Mouse (Mus musculus): Measurements from ENCODE around the gene Rhox10.
"Not testable (repeated sequence)": the region's sequence is repeated elsewhere in the genome, so short reads cannot be mapped to it uniquely, and the experiment has no call there.

Gene Rhox10

DNA sequence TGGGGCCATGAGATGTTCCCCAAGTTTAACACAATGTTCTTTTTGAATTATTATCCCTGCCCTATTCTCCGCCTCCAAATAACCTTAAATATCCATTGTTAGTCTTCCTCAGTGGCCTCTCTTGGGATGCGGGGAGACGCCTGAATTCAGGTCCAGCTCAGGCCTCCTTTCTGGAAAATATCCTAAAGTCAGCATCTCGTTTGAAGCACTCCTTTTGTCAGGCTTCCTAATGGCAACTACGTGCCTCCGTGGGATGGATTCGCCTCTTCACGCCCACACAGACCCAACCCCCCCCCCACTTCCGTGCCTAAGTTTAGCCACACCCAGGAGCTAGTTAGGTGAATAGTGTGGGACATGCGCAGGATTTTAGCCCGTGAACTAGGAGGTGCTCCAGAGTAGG, at the start of gene Rhox10:
Gene Rhox10 (plus strand): TSS at position 301 of the 400 bp plus-strand sequence.
- in situ Hi-C loops (cut with MboI; ENCODE audit: low pct_unique_long_range_greater_than_20kb in 1 of 2, low sequenced_read_pairs in 2 of 2, unreplicated experiment in 1 of 2), result no loop called here

DNA sequence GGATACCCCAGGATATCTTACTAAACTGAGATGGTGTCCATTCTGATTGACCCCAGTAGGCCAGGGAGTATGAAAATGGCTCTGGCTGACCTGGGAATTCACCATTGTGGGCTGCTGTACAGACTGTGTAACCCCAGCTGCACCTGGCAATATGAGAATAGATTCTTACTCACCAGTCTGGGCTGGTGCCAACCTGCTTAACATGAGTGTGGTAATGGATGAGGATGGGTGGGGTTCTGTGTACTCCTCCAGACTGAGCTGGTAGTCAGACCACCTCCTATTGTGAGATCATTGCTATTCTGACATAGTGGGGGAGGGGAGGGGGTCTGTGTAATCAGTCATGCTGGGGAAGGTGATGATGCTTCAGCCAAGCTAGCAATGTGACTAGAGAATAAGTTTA, 47.7 kb upstream of the Rhox10 start, which contains the start of gene Btg1-ps1:
Gene Btg1-ps1 (minus strand): TSS at position 219 of the 400 bp plus-strand sequence.
- in situ Hi-C loops (cut with MboI; ENCODE audit: low pct_unique_long_range_greater_than_20kb in 1 of 2, low sequenced_read_pairs in 2 of 2, unreplicated experiment in 1 of 2), result not testable (repeated sequence)

DNA sequence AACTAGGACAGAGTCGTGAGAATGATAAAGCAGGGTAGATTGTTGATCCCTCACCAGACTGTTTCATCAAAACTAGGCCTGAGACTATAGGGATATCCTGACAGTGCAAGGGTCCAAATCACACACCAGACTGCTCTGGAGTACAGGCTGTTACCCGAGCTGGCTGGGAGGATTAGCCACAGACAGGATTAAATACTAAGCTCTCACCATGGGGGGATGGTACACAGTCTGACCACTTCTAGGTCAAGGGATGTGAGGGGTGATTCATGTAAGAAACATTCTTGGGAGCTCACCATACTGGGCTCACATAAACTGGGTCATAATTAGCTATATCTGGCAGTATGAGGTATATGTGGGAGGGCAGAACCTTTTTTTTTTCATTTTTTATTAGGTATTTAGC, 32.4 kb upstream of the Rhox10 start:
- in situ Hi-C loops (cut with MboI; ENCODE audit: low pct_unique_long_range_greater_than_20kb in 1 of 2, low sequenced_read_pairs in 2 of 2, unreplicated experiment in 1 of 2), result no loop called here

DNA sequence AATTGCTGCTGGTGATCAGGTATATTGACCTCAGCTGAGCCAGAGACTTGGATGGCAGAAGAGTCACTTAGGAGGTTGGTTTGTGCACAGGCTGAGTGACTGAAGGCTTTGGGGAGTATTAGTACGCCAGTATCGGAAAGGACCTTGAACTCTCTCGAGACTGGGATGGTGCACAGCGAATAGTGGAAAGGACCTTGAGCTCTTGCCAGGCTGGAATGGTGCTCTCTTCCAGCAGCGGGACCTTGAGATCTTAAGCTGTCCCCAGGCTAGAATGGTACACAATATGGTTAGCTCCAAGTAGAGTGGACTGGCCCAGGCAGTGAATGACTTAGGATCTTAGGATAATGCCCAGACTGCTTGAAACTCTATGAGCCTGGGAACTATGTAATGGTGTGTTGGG, 26.6 kb upstream of the Rhox10 start:
- in situ Hi-C loops (cut with MboI; ENCODE audit: low pct_unique_long_range_greater_than_20kb in 1 of 2, low sequenced_read_pairs in 2 of 2, unreplicated experiment in 1 of 2), result no loop called here

DNA sequence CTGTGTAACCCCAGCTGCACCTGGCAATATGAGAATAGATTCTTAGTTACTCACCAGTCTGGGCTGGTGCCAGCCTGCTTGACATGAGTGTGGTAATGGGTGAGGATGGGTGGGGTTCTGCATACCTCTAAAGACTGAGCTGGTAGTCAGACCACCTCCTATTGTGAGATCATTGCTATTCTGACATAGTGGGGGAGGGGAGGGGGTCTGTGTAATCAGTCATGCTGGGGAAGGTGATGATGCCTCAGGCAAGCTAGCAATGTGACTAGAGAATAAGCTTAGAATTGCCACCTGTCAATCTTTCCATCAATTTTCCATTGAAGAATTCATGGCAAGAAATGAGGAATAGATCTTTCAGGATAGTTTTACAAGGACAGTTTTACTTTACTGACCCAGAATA, 23.3 kb upstream of the Rhox10 start, which contains the start of gene Btg1-ps2:
Gene Btg1-ps2 (minus strand): TSS at position 101 of the 400 bp plus-strand sequence.
- in situ Hi-C loops (cut with MboI; ENCODE audit: low pct_unique_long_range_greater_than_20kb in 1 of 2, low sequenced_read_pairs in 2 of 2, unreplicated experiment in 1 of 2), result not testable (repeated sequence)

DNA sequence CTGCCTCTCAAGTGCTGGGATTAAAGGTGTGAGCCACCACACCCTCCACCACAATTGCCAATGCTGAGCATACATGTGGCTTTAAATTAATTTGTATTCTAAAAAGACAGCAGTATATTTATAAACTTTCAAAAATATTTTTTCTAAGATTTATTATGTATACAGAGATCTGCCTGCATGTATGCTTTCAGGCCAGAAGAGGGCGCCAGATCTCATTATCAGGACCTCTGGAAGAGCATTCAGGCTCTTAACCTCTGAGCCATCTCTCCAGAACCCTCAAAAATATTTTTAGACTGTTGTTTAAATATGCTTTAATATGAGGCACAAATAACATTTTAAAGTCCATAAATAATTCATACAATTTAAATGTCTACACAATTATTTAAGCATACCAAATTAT, 4.7 kb upstream of the Rhox10 start:
- in situ Hi-C loops (cut with MboI; ENCODE audit: low pct_unique_long_range_greater_than_20kb in 1 of 2, low sequenced_read_pairs in 2 of 2, unreplicated experiment in 1 of 2), result no loop called here

DNA sequence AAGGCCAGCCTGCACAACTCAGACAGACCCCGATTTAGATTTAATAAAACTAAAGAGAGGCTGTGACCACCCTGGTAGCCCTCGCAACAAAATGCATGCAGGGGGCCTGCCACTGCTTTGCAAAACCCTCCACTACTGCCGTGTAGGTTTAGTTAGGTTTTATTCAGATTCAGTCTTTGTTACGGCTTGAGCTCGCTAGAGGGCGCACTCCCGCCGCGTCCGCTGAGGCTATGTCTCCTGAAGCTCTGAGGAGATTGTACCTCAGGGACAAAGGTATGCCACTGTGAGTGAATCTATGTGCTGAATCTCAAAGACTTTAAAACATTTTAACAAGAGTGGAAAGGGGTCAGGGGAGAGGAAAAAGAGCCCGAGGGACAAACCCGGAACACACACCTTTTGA, 18.0 kb downstream of the Rhox10 start:
- in situ Hi-C loops (cut with MboI; ENCODE audit: low pct_unique_long_range_greater_than_20kb in 1 of 2, low sequenced_read_pairs in 2 of 2, unreplicated experiment in 1 of 2), result no loop called here

DNA sequence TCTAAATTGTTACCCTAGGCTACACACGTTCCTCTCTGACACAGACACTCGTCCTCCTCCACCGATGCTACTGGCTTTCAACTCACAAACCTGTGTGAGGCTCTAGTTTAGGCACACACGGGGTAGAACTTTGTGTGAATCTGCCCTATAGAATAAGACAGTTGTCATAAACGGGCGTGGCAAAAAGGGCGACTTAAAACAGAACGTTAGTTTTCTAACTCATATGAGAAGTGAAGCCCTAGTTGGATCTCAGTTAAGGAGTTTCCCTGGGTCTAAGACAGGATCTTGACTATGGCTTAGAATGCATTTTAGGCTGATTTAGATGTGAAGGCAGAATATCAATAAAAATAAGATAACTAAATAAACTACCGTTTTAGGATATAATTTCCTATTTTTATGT, 18.8 kb downstream of the Rhox10 start, which contains the start of gene Rhox11:
Gene Rhox11 (minus strand): TSS at position 101 of the 400 bp plus-strand sequence.
- in situ Hi-C loops (cut with MboI; ENCODE audit: low pct_unique_long_range_greater_than_20kb in 1 of 2, low sequenced_read_pairs in 2 of 2, unreplicated experiment in 1 of 2), result no loop called here

DNA sequence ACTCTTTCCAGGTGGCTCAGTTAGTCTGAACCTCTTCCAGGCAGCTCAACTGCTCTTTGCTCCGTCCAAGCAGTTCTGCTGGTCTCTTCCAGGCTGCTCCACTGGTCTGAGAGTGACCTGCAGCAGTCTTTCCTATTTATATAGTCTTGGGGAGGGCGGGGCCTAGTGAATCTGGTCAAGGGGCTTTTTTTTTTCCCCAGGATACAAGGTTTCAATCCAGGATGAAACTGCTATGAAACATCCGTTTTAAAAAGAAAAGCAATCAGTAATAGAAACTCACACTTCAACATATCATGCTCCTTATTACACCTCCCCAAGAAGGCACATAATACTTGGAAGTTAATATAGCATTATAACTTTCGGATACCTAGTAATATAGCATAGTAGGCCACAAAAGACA, 44.5 kb downstream of the Rhox10 start, which contains the start of gene Rhox12:
Gene Rhox12 (minus strand): TSS at position 101 of the 400 bp plus-strand sequence.
- in situ Hi-C loops (cut with MboI; ENCODE audit: low pct_unique_long_range_greater_than_20kb in 1 of 2, low sequenced_read_pairs in 2 of 2, unreplicated experiment in 1 of 2), result no loop called here

DNA sequence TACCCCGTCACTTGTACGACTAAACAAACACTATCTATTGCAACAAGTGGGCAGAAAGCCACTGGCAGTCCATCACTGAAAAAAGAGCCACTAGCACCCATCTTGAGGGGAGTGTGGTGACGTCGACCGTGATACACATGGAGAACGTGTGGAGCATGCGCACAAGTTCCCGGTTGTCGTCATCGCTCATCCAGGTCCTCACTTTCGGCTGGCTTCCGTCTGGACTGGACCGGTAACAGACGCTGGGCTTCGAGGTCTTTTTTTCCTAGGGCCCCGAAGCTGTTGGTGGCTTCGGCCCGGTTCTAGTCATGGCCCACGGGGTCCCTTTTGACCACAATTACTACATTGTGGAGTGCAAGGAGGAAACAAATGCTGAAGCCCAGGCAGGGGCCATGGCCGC, 54.7 kb downstream of the Rhox10 start, which contains the start of gene Rhox13:
Gene Rhox13 (plus strand): TSS at position 238 of the 400 bp plus-strand sequence.
- in situ Hi-C loops (cut with MboI; ENCODE audit: low pct_unique_long_range_greater_than_20kb in 1 of 2, low sequenced_read_pairs in 2 of 2, unreplicated experiment in 1 of 2), result no loop called here
